Mouse (Mus musculus) myocyte (in vitro differentiated cells): Measurements from ENCODE around the gene Cbfa2t3.

Experiments used
- POLR2A ChIP-seq: IDR thresholded peaks from one replicate; pipeline ENCODE4 v1.6.1; 2011; ENCODE audit warnings: low read depth, mild to moderate bottlenecking, control low read depth, moderate library complexity; ENCODE audit not compliant: insufficient read length
- USF1 ChIP-seq: IDR thresholded peaks from one replicate; pipeline ENCODE4 v1.6.1; 2011; ENCODE audit warnings: low read depth, mild to moderate bottlenecking, control low read depth, moderate library complexity

DNA sequence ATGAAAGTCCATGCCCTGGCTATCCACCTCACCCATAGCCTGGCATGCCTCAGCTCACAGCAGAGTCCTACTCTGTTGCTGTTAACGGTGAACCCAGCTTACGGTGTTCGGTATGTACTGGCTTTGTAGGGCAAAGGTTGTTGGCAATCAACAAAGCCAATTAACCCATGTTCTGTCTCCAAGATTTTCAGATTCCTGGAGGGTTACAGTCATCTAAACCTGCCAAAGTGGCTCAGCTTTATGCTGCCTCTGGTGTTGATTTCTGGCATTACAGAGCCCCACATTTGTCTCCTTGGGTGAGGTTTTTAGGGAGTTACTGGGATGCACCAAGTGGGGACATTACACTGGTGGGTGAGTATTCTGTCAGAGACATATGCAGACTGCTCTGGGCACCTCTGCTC, 1.7 kb downstream of the Cbfa2t3 start:
- TF ChIP-seq POLR2A (no peak), USF1 (no peak)
